Mouse (Mus musculus) left cerebral cortex, adult 9 months (tissue): ENCODE measurements around the gene Lrrfip2.

Source experiments
- DNase-seq, 2 experiments: peaks; one replicate each; pipeline ENCODE4 v3.0.0; 2022; ENCODE audit warnings: low spot score in 2 of 2

Gene Lrrfip2

GRCm38 (mm10) chr9:111159562-111159961 lies 42.2 kb downstream of the Lrrfip2 start:
- DNase-seq: peak; percentile 19 to 44

DNA sequence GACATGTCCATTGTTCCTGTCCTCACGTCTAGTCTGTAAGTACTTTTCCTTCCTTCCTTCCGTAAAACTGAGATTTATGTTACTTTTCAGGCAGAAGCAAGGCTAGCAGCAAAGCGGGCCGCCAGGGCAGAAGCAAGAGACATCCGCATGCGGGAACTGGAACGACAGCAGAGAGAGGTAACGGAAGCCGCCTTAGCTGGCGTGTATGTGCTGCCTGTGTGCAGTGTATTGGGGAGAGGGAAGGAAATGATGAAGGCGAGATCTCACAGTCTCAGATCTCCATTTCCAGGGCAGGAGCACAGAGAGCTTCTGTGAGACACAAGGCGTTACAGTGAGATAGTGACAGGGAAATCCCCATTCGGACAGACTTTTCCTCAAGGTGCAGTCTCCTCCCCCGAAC lies 43.8 kb downstream of the Lrrfip2 start:
- no peak for DNase-seq

DNA sequence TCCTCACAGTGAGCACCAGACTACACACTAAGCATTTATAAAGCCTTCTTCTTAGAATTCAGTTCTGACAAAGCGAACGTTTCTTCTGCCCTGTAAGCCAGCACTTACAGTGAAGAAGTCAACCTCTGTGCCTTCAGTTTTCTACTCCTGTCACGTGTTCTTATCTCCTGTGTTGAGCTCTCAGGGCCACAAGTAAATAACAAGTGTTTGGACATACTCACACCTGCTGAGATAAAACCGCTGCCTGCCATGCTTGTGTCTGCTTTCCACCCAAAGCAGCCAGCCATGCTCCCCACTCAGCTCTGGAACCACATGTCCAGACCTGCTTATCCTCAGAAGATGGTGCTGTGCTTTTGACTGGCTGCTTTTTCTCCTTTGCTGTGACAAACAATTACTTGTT lies 49.2 kb downstream of the Lrrfip2 start:
- DNase-seq: no peak

GRCm38 (mm10) chr9:111170430-111170829 lies 53.0 kb downstream of the Lrrfip2 start:
- no peak for DNase-seq

DNA sequence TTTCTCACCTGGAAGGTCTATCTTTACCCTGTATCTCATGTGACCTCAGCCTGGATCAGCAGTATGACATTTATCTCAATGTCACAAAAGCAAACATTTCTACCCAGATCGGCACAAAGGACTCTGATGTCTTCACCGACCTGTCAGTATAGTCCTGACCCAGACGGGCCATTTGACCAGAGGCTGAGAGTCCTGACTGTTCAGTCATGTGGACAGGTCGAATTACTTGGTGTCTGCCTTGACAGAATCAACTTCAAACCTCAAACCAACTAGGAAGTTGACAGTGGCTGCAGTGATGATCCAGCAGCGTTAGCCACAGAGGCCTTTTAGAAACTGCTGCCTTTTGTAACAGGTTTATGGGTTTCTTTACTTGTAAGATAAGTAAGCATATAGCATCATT lies 56.7 kb downstream of the Lrrfip2 start:
- no peak for DNase-seq

DNA sequence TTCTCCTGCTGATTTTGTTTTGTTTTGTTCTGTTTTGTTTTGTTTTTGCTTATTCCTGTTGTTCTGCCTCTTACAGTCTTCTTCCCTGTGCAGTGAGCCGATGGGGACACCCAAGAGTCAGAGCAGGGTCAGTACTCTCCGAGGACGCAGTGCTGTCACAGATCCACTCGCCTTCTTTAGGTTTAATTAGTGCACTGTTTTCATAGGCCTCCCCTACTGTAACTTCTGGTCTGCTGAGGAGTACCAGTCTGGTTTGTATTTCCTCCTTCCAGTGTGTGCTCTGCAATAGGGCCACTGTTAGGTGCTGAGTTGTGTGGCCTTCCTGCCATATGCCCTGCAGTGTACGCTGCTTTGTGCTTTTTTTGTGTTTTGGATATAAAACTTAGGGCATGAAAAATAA lies 61.6 kb downstream of the Lrrfip2 start:
- no peak for DNase-seq

GRCm38 (mm10) chr9:111182176-111182575 lies 64.8 kb downstream of the Lrrfip2 start:
- peak in 1 of 2 experiments; percentile 20 for DNase-seq

DNA sequence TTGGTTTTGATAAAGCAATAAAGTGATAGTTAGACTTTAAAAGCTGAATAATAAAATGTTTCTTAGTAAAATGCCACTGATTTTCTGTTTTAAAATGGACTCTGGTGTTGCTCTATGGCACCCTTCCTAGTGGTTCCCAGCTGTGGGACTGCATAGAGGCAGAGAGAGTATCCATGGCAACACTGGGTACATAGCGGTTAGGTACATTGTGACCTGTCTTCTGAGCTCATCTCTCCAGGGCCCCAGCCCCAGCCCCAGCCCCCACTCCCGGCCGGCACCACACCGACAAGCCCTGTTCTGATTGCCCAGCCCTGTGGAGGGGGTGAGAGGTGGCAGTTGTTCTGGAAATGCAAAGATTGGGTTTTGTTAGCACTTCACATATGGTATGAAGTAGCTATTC lies 67.5 kb downstream of the Lrrfip2 start:
- DNase-seq: no peak

- DNase-seq: no peak
Measured at GRCm38 (mm10) chr9:111186861-111187260, 69.5 kb downstream of the Lrrfip2 start.

DNA sequence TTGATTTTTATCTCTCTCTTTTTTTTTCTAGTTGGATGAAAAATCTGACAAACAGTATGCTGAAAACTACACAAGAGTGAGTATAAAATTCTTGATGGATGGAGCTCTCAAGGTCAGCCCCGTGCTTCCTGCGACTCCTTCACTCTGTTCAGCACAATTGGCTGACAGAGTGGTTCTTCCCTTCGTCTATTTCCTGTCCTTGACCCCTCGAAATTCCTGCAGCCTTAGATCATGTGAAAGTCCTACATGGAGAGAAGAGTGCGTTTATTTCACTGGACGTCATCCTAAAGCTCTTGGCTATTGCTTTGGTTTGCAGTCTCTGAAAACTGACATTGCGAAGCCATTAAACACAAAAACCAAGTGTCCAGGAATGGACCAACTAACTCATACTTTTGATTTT lies 71.3 kb downstream of the Lrrfip2 start:
- no peak for DNase-seq

- no peak for DNase-seq
Measured at GRCm38 (mm10) chr9:111193211-111193610, 75.8 kb downstream of the Lrrfip2 start.

DNA sequence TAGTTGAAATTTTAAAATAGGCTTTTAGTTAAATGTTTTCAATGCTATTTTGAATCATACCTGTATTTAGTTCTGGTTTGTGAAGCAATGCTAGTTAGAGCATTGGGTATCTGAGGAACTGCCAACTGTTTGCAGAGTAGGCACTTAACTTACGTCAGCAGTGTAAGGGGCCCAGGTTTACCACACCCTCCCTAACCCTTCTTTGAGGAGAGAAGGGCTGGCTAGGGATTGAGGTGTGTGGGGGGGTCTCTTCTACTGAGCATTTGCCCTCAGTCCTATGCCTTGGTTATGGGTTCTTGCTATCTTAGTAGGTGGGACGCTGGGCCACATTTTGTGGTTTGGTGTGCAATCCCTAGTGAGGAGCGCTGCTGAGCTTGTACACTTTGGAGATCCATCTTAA lies 79.7 kb downstream of the Lrrfip2 start:
- no peak for DNase-seq

- no peak for DNase-seq
Measured at GRCm38 (mm10) chr9:111197712-111198111, 80.3 kb downstream of the Lrrfip2 start.

GRCm38 (mm10) chr9:111198332-111198731 lies 80.9 kb downstream of the Lrrfip2 start:
- no peak for DNase-seq

DNA sequence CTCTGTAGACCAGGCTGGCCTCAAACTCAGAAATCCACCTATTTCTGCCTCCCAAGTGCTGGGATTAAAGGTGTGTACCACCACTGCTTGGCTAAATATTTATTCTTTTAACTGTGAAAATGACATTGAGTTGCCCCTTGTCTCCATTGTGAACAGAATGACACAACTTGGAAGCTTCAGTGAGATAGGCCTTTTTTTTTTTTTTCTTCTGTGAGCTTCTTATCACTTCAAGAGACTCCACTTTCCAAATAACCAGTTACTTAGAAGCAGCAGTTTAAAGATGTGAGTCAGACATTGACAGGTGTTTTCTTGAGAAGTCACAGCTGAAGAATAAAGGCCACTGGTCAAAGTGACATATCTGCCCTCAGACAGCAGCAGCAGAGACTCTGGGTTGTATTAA lies 82.8 kb downstream of the Lrrfip2 start:
- DNase-seq: no peak

GRCm38 (mm10) chr9:111204601-111205375 lies 87.4 kb downstream of the Lrrfip2 start:
- DNase-seq: peak in 1 of 2 experiments; percentile 66

DNA sequence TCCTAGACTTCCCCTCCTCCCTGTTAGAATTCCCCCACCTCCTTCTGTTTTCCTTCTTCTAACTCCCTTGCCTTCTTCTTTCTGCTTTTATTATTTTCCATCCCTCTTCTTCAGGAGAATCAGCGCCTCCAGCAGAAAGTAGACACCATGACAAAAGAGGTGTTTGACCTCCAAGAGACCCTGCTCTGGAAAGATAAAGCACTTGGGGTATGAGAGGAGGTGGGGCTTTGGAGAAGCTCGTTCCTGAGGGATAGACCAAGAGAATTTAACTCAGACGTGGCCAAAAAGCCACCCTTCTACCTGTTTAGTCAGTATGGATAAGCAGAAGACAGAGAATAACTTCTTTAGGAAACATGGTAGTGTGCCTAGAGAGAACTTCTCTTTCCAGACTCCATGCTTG lies 90.3 kb downstream of the Lrrfip2 start:
- no peak for DNase-seq

- DNase-seq: no peak
Measured at GRCm38 (mm10) chr9:111208185-111208584, 90.8 kb downstream of the Lrrfip2 start.

GRCm38 (mm10) chr9:111209158-111209699 lies 91.8 kb downstream of the Lrrfip2 start:
- no peak for DNase-seq

DNA sequence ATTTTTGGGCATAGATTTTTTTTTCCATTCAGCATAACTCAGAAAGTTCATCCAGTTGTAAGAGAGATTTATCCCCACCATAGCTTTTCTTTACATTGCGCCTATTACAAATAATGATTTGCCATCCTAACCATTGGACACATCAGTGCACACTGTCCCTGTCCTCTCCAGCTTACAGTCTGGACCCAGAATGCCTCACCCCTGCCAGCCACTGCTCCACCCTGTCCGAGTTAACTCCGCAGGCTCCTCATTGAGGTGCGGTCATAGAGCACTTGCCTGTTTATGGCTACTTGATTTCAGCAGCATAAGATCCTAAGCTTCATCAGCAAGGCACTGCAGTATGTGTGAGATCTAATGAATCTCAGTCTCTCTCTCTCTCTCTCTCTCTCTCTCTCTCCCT lies 93.0 kb downstream of the Lrrfip2 start:
- DNase-seq: no peak

DNA sequence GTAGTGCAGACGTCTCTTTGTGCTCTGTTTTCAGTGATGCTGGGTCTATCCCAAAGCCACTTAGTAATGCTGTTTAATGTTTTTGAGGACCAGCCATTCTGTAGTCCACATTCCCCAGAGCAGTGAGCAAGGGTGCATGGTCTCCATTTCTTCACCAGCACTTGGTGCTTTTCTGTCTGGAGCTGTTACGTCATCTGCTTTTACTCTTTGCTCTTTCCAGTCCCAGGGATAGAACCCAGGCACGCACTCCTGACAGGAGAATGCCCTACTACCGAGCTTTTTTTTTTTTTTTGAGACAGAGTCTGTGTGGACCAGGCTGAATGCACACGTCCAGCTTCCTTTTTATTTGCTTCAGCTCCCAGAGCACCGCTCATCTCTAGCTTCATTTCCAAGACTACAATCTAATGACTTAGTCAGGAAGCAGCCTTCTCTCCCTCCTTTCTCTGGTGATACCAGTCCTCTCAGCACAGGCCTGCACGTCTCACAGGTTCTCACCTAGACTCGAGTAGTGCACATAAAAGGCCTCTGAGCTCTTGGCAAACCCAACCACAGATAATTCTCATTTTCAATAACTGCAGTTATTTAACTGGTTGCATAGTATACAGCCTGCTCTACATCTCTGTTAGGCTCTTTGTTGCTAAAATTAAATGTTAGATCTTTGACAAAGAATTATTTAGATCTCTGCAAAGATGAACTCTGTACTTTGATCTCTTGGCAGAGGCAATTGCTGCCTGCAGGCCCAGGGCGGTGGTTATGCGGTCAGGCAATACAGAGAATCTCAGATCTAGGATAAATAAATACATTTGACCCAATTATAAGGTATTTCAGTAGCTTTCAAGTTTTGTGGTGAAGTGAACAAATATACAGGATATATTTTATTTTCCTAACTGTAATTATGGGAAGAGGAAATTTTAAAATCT lies 94.0 kb downstream of the Lrrfip2 start:
- no peak for DNase-seq

GRCm38 (mm10) chr9:111213501-111213900 lies 96.1 kb downstream of the Lrrfip2 start:
- DNase-seq: no peak

GRCm38 (mm10) chr9:111216424-111216823 lies 99.0 kb downstream of the Lrrfip2 start:
- DNase-seq: no peak
